Mouse (Mus musculus) heart, postnatal 10 days (tissue): ENCODE measurements around the gene Fam229a. TPM values are rescaled to one million over a fixed set of nuclear protein-coding genes. Genes with fewer than 3 reads are reported as not detected.
"Not testable (repeated sequence)": the region's sequence is repeated elsewhere in the genome, so short reads cannot be mapped to it uniquely, and the experiment has no call there.

Experiments used
- DNase-seq, 2 experiments: peaks; one replicate each; pipeline ENCODE4 v3.0.0; 2021
- intact Hi-C: fragments of 180-260 bp; cut with DNase I; formaldehyde crosslinking; loops from one replicate; pipeline ENCODE4 v1.15.1; 2025
- total RNA-seq, 2 experiments: library from RNA; stranded (reverse); gene quantifications; 2 replicates each; pipeline ENCODE4 v1.2.3; 2021

Gene Fam229a
- total RNA-seq, result not detected

DNA sequence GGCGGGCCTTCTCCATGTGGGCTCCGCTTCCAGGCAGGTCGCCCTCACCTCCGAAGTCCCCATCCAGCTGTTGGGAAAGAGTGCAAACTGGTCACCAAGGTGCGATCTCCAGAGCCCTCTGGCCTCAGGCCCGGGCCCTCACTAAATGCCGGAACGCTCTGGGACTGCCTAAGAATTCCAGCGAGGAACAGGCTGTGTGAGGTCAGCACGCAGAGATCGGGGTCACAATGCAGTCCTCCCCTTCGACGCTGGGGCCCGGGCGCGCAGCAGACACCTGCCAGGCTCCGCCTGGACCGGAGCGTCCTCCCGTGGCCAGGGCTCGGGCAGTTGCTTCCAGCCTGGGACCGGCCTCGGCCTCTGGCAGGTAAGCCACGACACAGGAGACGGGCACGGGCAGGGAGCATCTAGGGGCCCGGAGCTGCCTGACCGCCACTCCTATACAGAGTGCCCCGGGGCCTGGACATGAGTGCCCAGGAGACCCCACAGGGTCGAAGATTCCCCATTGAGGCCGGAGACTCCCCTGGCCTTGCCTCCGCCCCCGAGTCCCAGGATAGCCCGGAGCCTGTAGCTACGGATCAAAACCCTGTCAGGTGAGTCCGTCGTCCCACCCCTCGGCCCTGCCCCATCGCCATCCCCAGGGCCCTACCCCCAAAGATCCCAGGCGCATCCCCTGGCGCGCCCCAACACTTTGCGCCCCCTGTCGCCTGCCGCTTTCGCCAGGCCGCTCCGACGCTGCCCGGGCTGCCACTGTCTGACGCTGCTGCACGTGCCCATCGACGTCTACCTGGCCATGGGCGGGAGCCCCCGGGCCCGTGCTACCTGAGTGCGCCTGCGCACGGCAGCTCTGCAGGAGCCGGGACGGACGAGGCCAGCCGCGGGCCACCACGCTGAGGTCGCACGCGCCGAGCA, at the start of gene Fam229a, which contains the start of gene Tssk3:
Gene Fam229a (plus strand): TSS at position 219 of the 909 bp plus-strand sequence.
Gene Tssk3 (minus strand): TSS at position 51 of the 909 bp plus-strand sequence.
- intact Hi-C loops, result loop anchor here (10.0 kb wide), 1 partner anchor 114 kb away; the partner anchor contains the start of genes Eif3i and Tmem234
- peak in 1 of 2 experiments; percentile 18 for DNase-seq

DNA sequence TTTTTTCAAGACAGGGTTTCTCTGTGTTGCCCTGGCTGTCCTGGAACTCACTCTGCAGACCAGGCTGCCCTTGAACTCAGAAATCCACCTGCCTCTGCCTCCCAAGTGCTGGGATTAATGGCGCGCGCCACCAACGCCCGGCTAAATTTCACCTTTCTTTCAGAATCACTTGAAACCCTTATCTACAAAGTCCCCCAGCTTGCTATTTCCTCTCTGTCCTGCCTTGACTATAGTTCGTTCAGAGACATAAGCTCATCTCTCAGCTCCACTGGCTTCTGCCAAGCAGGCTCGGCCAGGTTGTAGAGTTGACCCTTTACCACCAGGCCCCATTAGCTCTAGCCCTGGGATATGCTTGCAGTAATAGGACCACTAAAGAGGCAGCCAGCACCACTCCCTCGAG, 43.6 kb upstream of the Fam229a start:
- intact Hi-C loops, result no loop called here
- DNase-seq, result no peak

DNA sequence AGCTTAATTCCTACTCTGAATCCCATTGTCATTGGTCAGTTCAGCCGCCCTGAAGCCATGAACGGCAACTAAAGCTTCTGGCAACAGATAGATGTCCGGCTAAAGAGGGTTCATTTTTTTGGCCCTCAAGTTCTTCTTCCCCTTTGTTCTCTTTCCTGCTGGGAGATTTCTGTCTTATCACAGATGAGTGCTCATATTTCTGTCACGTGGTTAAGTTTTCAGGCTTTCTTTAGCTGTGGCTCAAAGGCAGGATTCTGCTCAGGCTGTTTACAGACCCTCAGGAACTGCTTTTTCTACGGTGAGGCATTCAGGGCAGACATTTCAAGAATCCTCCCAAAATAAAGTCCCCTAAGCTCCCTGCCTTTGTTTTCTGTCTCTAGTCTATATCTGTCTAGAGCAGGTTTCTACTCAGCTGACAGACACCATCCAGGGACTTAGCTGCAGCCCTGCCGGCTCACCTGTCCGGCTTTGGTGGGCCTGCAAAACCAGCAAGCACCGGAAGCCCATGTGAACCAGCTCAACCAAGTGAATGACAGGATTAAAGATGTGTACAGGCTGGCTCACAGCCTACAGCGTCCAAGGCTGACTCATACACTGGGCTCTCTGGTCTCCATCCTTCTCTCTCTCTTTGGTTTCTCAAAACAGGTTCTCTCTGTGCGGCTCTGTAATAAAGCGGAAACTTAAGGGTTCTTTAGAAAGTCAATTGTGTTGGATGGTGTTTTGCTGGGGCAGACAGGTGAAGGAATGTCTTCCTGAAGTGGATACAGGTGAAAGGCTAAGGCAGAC, 43.0 kb upstream of the Fam229a start:
- no peak for DNase-seq
- intact Hi-C loops, result no loop called here

DNA sequence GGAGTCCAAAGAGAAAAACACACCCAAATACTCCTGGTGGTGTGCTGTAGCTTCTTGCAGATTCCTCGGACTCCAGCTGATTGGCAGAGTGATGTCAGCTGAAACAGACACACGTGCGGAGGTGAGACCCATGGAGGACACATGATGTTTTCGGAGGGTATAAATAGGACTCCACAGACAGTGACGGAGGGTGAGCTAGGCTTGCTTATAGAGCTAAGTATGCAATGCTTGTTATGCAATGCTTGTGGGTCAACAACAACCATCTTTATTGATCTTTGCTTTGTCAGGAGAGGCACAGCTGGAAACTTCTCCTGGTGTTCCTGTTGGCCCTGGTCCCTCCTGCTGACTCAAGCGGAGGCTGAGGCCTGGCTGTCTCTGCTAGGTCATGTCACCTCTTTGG, 42.3 kb upstream of the Fam229a start:
- no peak for DNase-seq
- intact Hi-C loops, result no loop called here

DNA sequence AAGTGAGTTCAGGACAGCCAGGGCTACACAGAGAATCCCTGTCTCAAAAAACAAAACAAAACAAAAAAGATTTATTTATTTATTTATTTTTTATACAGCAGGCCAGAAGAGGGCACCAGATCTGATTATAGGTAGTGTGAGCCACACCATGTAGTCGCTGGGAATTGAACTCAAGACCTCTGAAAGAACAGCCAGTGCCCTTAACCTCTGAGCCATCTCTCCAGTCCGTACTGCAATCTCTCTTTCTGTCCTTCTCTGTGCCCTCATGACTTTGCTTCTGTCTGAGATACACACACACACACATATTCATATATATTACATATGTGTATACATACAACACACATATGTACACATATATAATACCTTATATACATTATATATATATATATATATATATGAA, 40.1 kb upstream of the Fam229a start:
- intact Hi-C loops, result loop anchor here (10.0 kb wide), 1 partner anchor 176 kb away; no protein-coding TSS in a partner anchor
- no peak for DNase-seq

DNA sequence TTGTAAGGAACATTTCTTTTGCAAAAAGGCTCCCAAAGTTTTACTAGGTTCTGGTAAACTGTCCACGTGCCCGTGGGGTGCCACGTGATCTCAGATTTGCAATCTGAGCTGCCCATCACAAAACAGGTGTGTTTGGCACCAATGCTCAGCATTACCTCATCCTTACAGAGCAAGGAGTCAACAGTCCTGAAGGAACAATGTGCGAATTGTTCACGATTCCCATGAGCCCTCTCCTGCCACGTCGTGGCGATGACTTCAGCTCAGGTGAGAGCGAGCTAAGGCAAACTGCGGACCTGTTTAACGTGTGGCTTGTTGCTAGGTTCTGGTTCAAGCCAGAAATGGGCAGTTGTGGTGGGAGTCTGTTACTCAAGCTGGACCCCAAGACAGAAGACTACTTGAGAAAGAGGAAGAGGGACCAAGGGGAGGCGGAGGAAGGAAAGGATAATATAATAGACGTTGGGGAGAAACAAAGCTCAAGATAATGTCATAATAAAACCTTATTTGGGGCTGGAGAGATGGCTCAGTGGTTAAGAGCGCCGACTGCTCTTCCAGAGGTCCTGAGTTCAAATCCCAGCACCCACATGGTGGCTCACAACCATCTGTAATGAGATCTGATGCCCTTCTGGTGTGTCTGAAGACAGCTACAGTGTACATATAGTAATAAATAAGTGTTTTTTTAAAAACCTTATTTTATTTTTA, 39.4 kb upstream of the Fam229a start:
- intact Hi-C loops, result loop anchor here (10.0 kb wide), 1 partner anchor 177 kb away; no protein-coding TSS in a partner anchor
- DNase-seq, result no peak

DNA sequence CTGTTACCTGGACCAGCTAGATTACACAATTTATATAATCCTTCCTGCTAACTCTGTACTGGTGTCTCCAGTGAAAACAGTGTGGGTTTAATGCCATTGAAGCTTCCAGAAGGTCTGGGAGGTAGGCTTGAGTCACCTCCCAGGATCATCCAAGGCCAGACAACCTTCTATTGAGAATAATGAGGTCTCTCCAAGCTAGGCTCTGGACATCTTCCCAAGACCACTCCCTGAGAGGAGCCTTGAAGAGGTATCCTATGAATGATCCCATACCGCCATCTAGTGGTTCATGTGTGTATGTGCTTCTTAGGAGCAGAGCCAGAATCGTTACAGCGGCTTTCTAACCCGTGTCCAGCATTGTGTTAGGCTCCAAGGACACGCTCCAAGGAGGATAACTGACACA, 35.7 kb upstream of the Fam229a start:
- intact Hi-C loops, result loop anchor here (1.0 to 10.0 kb wide), 4 partner anchors 105 to 323 kb away; no protein-coding TSS in a partner anchor
- peak; percentile 79 to 86 for DNase-seq

DNA sequence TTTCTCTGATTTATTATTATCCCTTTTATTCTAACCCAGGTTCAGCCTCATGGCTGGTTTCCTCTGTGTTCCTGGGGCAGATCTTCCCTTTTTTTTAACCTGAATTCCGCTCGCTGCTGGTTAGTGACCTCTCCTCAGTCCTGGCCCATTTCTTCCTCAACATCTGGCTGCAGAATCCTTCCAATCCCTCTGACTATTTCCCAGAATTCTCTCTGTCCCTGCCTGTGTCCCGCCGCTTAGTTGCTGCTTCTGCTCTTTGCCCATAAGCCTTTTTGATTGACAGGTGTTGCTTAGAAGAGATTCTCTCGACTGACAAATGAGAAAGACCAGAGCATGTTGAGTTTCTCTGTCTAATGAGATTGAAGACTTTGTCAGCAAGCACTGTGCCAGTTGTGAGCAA, 34.9 kb upstream of the Fam229a start:
- peak in 1 of 2 experiments; percentile 18 for DNase-seq
- intact Hi-C loops, result loop anchor here (5.0 to 10.0 kb wide), 3 partner anchors 181 to 324 kb away; no protein-coding TSS in a partner anchor

DNA sequence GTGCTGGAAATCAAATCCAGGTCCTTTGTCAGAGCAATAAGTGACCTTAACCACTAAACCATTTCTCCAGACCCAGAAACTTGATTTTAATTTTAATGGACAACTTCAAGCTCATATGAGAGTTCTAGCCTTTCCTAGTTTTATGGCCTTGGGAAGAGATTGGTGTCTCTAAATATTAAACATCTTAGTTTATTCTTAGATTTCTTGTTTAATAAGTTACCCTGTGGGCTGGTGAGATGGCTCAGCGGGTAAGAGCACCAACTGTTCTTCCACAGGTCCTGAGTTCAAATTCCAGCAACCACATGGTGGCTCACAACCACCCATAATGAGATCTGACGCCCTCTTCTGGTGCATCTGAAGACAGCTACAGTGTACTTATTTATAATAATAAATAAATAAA, 33.7 kb upstream of the Fam229a start:
- intact Hi-C loops, result loop anchor here (5.0 to 10.0 kb wide), 3 partner anchors 183 to 325 kb away; no protein-coding TSS in a partner anchor
- not testable (repeated sequence) for DNase-seq

DNA sequence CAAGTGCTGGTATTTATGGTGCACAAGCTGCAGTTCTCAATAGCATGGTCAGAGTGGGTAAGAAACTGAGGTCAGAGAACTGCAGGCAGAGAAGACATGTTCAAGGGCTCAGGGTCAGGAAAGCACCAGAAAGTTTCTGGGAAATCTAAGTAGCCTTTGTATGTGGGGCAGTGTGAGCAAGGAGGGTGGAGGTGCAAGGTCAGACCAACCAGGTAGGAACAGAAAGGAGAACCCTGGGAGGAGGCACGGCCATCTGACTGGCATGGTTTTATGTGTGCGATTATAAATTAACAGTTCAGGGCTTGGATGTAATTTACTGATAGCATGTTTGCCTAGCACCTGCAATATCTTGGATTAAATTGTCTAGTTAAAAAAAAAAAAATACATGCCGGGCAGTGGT, 31.3 kb upstream of the Fam229a start:
- intact Hi-C loops, result loop anchor here (5.0 to 10.0 kb wide), 3 partner anchors 185 to 327 kb away; no protein-coding TSS in a partner anchor

DNA sequence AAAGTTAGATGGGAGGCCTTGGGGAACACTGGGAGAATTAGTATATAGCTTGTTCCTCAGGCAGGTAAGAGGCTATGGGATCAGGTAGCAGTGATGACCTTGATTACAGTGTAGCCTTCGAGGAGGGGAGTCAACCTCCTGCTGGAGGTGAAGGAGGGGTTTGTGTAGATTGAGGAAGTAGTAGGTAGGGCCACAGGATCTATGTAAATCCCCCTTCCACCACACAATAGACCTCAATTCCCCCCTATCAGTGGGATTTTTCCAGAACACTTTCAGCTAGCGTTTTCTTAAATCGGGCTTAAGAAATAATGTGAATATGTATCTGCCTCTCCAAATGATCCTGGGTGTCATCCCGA, 30.2 kb upstream of the Fam229a start:
- no peak for DNase-seq
- intact Hi-C loops, result no loop called here

More for the DNA sequence above, 31.3 kb upstream of the Fam229a start:
- no peak for DNase-seq

DNA sequence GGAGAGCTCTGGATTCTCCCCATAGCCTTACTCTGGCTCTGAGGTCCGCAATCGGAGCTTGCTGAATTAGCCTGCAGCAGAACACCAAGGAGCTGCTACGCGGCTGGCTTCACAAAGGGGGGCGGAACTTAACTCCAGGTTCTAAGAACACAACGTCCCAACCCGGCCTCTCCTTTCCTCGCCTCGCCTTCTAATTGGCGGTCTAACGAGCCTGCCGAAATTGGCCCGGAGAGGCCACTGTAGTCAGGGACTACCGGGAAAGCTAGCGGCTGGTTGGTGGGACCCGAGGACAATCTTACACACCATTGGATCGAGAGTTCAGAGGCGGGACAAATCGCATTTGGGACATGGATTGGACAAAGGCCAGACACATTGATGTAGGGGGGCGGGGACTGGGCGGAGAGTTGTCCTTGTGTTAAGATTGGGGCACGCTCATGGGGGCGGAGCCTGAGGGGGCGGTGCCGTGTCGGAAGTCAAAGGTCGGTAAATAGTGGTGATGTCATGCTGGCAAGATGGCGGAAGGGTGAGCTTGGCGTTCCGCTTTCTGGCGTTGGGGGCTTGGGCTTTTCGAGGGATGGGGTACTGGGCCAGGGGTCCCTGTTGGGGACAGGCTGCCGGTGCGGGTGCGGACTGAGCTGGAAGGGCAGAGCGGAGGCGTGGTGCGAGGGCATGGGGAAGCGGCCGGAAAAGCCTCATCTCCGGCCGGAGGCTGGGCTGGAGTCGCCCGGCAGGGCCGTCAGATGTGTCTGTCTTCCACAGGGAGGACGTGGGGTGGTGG, 29.6 kb upstream of the Fam229a start, which contains the start of gene Bsdc1:
Gene Bsdc1 (plus strand): TSS at position 399 of the 778 bp plus-strand sequence.
- intact Hi-C loops, result no loop called here
- peak; percentile 100 for DNase-seq

DNA sequence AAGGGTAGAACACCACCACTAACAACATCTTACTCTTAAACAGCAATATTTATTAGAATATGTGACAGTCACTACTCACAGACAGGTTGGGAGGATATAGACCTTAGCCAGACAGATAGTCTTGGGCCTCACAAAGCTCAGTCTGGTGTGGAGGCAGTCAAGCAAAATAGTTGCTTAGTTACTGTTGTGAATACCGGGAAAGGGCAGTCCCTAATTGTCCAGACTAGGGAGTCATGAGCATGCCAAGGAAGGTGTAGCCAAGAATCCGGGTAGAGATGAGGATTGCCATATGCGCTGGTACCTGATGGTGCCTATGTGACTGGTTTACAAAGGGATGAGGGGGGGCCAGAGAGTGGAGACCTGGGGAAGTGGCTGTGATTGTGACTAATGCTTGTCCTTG, 28.9 kb upstream of the Fam229a start:
- intact Hi-C loops, result no loop called here
- DNase-seq, result peak in 1 of 2 experiments; percentile 11

DNA sequence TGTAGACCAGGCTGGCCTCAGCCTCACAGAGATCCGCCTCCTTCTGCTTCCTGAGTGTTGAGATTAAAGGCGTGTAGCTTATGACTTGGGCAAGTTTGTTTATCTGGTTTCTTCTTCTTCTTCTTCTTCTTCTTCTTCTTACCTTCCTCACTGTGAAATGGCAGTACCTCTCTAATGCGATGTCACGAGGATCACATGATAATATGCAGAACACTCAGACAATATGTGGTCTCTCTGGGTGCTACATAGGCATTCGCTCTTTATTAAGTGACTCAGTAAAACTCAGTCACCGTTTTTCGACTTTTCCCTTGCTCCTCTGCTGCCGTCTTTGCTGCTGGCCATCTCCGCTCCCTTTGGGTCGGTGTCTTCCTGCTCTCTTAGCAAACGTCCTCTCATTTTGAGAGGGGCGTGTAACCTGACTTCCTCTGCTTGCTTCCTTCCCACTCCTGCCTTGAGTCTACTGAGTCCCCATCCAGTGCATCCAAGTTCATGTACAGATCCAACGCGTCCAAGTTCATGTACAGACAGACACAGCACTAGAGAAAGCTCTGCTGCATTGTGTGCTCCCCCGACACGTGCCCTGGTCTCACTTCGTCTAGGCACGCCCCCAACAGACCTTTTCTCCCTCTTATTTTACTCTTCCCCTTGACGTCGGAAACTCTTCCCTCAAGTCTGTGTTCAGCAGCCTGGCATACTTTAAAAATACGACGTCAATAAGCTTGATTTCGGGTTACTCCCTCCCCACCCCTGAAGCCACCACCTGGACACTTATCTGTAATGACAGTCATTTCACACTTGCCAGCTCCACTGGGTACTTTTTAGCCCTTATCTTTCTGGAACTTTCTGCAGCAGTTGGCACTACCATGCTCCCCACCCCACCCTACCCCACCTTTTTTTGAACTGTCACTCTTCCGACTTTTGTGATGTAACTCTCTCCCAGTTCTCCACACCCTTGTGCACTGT, 27.6 kb upstream of the Fam229a start:
- DNase-seq, result no peak
- intact Hi-C loops, result no loop called here

DNA sequence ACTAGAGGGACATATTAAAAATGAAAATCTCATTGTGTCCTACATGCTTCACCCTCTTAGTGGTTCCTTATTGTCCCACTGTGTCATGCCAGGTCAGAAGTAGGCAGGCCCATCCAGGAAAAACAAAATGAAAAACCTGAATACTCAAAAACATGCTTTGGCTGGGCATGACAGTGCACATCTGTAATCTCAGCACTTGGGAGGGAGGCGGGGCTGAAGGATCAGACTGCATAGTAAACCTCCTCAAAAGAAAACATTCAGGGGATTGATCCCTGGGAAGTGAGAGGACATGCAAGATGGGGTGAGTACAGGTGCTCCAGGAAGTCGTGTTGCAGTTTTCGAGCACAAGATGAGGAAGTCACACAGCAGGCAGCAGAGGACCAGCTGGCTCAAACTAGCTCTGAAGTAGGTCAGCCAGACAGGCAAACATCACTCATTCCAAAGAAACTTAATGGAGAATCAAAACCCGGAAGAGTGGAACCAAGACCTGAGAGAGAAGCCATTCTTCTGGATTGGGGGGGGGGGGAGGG, 26.6 kb upstream of the Fam229a start:
- intact Hi-C loops, result no loop called here
- DNase-seq, result no peak

DNA sequence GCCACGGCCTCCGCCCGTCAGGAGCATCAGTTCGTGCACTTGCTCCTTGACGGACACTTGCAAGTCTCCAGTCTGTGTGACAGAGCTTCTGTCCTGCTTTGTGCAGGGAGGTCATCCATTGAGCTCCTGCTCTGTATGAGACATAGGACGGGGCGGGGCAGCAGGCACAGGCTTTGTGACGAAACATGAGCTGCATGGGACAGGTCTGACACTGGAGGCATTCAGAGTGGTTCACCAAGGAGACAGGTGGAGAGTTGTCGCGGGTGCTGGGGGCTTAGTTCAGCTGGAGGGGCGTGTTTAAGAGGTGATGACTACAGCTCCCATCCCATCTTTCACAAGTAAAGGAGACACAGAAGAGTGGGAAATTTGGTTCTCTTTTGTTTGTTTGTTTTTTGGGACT, 14.9 kb upstream of the Fam229a start:
- intact Hi-C loops, result no loop called here
- no peak for DNase-seq

DNA sequence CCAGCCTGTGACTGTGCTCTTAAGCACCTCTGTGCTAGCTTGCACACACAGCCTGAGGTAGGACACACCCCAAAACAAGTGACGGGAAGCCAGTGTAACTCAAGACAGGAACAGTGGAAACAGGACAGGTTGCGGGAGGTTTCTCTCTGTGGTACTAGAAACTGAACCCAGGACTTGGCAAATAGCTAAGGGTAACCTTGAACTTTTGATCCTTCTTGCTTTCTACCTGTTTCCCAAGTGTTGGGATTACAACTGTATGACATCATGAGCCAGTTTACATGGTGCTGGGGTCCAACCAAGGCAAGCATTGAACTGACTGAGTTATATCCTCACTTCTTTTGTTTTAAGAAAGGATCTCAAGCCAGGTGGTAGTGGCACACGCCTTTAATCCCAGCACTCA, 11.1 kb upstream of the Fam229a start:
- intact Hi-C loops, result no loop called here
- no peak for DNase-seq

DNA sequence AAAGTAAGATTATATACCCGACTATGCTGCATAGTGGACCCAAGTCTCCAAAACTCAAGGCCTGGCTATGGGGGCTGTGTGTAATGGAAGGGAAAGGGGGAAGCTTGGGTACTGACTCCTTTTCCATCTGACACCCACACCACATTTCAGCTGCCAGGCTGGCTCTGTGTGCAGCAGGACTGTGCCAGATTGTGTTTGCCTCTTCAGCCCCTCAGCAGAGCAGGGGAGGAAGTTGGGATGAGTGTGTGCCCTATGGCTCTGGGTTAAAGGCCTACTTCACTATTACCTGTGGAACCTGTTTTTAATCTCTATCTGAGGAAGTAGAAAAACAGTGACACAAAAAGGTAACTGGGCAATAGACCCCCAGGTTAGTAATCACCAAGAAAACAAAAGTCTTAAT, 9.9 kb upstream of the Fam229a start:
- intact Hi-C loops, result no loop called here
- DNase-seq, result no peak
